Mouse (Mus musculus) myocyte (in vitro differentiated cells): ENCODE data around the gene Sstr2.

Experiments used
- CEBPB ChIP-seq: IDR thresholded peaks from 2 replicates; pipeline ENCODE4 v1.6.1; 2011; ENCODE audit warnings: mild to moderate bottlenecking, moderate library complexity; ENCODE audit not compliant: poor library complexity, insufficient read depth, severe bottlenecking
- MAX ChIP-seq: IDR thresholded peaks from one replicate; pipeline ENCODE4 v1.6.1; 2011; ENCODE audit warnings: low read depth, mild to moderate bottlenecking, control low read depth
- POLR2A ChIP-seq: IDR thresholded peaks from one replicate; pipeline ENCODE4 v1.6.1; 2011; ENCODE audit warnings: low read depth, mild to moderate bottlenecking, control low read depth, moderate library complexity; ENCODE audit not compliant: insufficient read length
- POLR2AphosphoS2 ChIP-seq: IDR thresholded peaks from one replicate; pipeline ENCODE4 v1.6.1; 2011; ENCODE audit warnings: low read depth, control low read depth; ENCODE audit not compliant: insufficient read length
- REST ChIP-seq: IDR thresholded peaks from one replicate; pipeline ENCODE4 v1.6.1; 2011; ENCODE audit warnings: mild to moderate bottlenecking, control low read depth, moderate library complexity; ENCODE audit not compliant: insufficient read depth, insufficient read length
- TCF3 ChIP-seq: IDR thresholded peaks from one replicate; pipeline ENCODE4 v1.6.1; 2011; ENCODE audit warnings: low read depth, control low read depth; ENCODE audit not compliant: insufficient read length
- USF1 ChIP-seq: IDR thresholded peaks from one replicate; pipeline ENCODE4 v1.6.1; 2011; ENCODE audit warnings: low read depth, mild to moderate bottlenecking, control low read depth, moderate library complexity

GRCm38 (mm10) chr11:113610266-113610665, 8.9 kb upstream of the Sstr2 start:
- TF ChIP-seq CEBPB (0 out of 2 replicates have a peak, but pooled peaks have one; percentile 37), REST (no peak), USF1 (no peak), POLR2A (no peak), POLR2AphosphoS2 (no peak), TCF3 (no peak), MAX (no peak)
